Mouse (Mus musculus): ENCODE data around the gene Cox15. TPM values are rescaled to one million over a fixed set of nuclear protein-coding genes. Genes with fewer than 3 reads are reported as not detected.
A peak's percentile ranks its signal among the peaks of the same experiment; 100 is the strongest.

Gene Cox15
- polyA plus RNA-seq, 1 experiment: 14.6 TPM

DNA sequence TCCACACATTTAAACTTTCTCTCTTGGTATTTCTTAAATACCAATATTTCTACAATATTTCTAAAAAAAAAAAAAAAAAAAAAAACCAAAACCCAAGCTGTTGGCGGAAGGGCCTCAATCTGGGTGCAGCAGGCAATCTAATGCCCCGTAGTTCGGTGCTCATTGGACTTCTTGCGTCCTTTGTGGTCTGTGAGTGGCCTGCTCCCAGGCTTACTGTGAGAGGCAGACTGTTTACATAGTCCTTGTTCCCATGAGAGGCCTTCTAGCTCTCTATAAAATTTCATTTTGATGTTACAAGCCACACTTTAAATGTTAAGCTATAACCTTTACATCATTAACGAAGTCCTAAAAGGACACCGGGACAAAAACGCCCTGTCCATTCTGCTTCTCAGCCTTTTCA, 44.6 kb downstream of the Cox15 start:
- no peak for DNase-seq (ENCODE audit: low spot score)

- no peak for DNase-seq (ENCODE audit: low spot score)
Measured at GRCm38 (mm10) chr19:43704787-43705497, 47.9 kb downstream of the Cox15 start.

- no peak for DNase-seq (ENCODE audit: low spot score)
Measured at GRCm38 (mm10) chr19:43704211-43704610, 48.6 kb downstream of the Cox15 start.

DNA sequence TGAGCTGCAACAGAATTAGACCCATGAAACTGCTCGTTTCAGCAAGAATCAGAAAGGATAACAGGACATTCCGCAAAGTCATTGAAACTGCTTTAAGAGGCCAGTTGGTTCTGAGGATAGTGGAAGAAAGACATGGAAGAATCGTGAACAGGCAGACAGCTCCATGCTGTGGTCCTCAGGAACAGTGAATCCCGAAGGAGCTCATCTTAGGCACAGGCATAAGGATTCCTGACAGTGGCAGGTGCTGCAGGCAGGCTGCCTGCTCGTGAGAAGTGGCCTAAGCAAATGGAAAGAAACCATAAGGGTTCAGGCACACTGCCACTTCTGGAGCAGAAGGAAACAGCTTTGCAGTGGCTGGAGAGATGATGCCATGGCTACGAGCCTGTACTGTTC, 53.0 kb downstream of the Cox15 start:
- DNase-seq (ENCODE audit: low spot score): no peak

- no peak for DNase-seq (ENCODE audit: low spot score)
Measured at GRCm38 (mm10) chr19:43699021-43699762, 53.6 kb downstream of the Cox15 start.

GRCm38 (mm10) chr19:43697666-43698370, 55.0 kb downstream of the Cox15 start:
- no peak for DNase-seq (ENCODE audit: low spot score)

- DNase-seq (ENCODE audit: low spot score): no peak
Measured at GRCm38 (mm10) chr19:43695514-43695964, 57.3 kb downstream of the Cox15 start.

- no peak for DNase-seq (ENCODE audit: low spot score)
Measured at GRCm38 (mm10) chr19:43692815-43693214, 60.0 kb downstream of the Cox15 start.

GRCm38 (mm10) chr19:43689419-43690246, 63.2 kb downstream of the Cox15 start, which contains the start of gene Entpd7:
Gene Entpd7 (plus strand): TSS chr19:43689672.
- peak; percentile 93 for DNase-seq (ENCODE audit: low spot score)

Other genes starting within 250 kb of the Cox15 start
- 50.6 and 52.3 TPM in 2 replicates for gene Got1, start 228.4 kb downstream of the Cox15 start, polyA plus RNA-seq (2012; rRNA removed)
- gene Nkx2-3, start 140.7 kb downstream of the Cox15 start, polyA plus RNA-seq (2012; rRNA removed): not detected in 2 replicates
- gene Slc25a28, start 78.1 kb downstream of the Cox15 start, polyA plus RNA-seq (2012; rRNA removed): 53.4 and 55.9 TPM in 2 replicates
- 5.5 and 5.6 TPM in 2 replicates for gene Entpd7, start 63.3 kb downstream of the Cox15 start, polyA plus RNA-seq (2012; rRNA removed)
- 11.1 and 13.3 TPM in 2 replicates for gene Cutc, start within 50 bp of the Cox15 start, polyA plus RNA-seq (2012; rRNA removed)
- 0.28 and 0.50 TPM in 2 replicates for gene Abcc2, start 29.2 kb upstream of the Cox15 start, polyA plus RNA-seq (2012; rRNA removed)
- gene Dnmbp, start 187.2 kb upstream of the Cox15 start, polyA plus RNA-seq (2012; rRNA removed): 33.7 and 34.7 TPM in 2 replicates
- 0.18 and 0.21 TPM in 2 replicates for gene Cpn1, start 233.6 kb upstream of the Cox15 start, polyA plus RNA-seq (2012; rRNA removed)

All from urinary bladder, adult 2 months (tissue).